Mouse (Mus musculus) kidney, embryonic 14.5 days (tissue): ENCODE results near the gene Mfrp. TPM values are rescaled to one million over a fixed set of nuclear protein-coding genes. Genes with fewer than 3 reads are reported as not detected.

Source experiments
- ATAC-seq: fragments of 200-750 bp; cut with Nextera tagmentation; 2 replicates; pipeline ENCODE4 v1.8.0; 2017; ENCODE audit warnings: moderate number of reproducible peaks, mild to moderate bottlenecking, moderate TSS enrichment, moderate library complexity; ENCODE audit not compliant: low FRiP score, low TSS enrichment
- H3K27ac ChIP-seq: fragments of 300-500 bp; sonication (generic); 2 replicates; pipeline ENCODE4 v1.5.1; 2014; ENCODE audit warnings: low read depth, mild to moderate bottlenecking, low read length, moderate library complexity, mixed read lengths
- H3K27me3 ChIP-seq: fragments of 300-500 bp; sonication (generic); 2 replicates; pipeline ENCODE4 v1.6.1; 2014; ENCODE audit warnings: mild to moderate bottlenecking, low read length; ENCODE audit not compliant: control insufficient read depth, insufficient read depth
- H3K36me3 ChIP-seq: fragments of 300-500 bp; sonication (generic); 2 replicates; pipeline ENCODE4 v1.6.1; 2014; ENCODE audit warnings: low read length, mixed read lengths; ENCODE audit not compliant: control insufficient read depth, insufficient read depth
- H3K4me1 ChIP-seq: fragments of 300-500 bp; sonication (generic); 2 replicates; pipeline ENCODE4 v1.6.1; 2014; ENCODE audit warnings: low read length, mixed read lengths; ENCODE audit not compliant: control insufficient read depth, insufficient read depth
- H3K4me2 ChIP-seq: fragments of 300-500 bp; sonication (generic); replicated peaks from 2 replicates; pipeline ENCODE4 v1.6.1; 2014; ENCODE audit warnings: low read depth, mild to moderate bottlenecking, low read length
- H3K4me3 ChIP-seq: fragments of 300-500 bp; sonication (generic); 2 replicates; pipeline ENCODE4 v1.5.1; 2014; ENCODE audit warnings: mild to moderate bottlenecking, low read length
- H3K9ac ChIP-seq: fragments of 300-500 bp; sonication (generic); 2 replicates; pipeline ENCODE4 v1.6.1; 2014; ENCODE audit warnings: low read depth, mild to moderate bottlenecking, low read length, moderate library complexity
- H3K9me3 ChIP-seq: fragments of 300-500 bp; sonication (generic); 2 replicates; pipeline ENCODE4 v1.6.1; 2016; ENCODE audit warnings: low read length; ENCODE audit not compliant: control insufficient read depth
- WGBS: fragments of 180-500 bp; shearing (Covaris S2); extraction: QIAGEN DNeasy Blood & Tissue Kit; methylation state at CpG from one replicate; pipeline ENCODE4 v1.1.7; 2014; 5-methylcytosine and 5-hydroxymethylcytosine counted together
- polyA plus RNA-seq: library from polyadenylated mRNA; unstranded; fragments of >200 nt; fragmentation: Nextera tagmentation; extraction: Ambion mirVana; gene quantifications from 2 replicates; pipeline ENCODE4 v1.2.1, GENCODE M21; 2014

Mfrp gene
- polyA plus RNA-seq, 1 experiment from 2014 or later = 0.14 TPM

DNA sequence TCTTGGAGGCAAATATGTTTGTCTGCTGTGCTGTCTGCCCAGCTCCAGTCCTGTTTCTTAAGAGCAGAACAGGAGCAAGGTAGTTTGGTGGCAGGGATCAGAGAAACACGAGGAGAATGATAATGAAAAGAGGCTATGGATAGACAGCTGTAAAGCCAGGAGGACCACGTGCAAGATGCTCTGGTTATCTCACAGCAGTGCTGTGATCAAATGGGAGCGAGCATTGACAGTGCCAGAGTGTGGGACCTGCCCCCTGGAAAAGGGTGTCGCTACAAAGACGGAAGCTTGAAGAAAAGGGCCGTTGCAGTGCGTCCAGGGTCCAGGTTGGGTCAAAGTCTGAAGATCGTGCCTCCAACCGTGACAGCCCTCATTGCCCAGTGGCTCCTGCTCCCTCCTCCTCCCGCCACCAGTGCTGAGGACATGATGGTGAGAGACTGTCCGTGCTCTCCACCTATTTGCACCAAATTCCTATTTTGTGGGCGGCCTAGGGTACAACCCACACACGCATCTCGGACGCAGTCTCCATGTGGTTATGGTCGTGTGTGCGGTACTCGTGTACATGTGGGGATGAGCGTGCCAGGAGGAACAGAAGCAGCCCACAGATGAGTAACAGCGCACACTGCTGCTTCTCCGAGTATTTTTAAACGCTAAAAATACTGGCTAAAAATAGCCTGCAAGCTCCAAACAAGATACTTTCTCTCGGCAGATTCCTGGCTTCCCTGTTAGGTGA, 18.0 kb upstream of the Mfrp start:
- Histone ChIP-seq H3K36me3 (no peaks in the 10 kb centered on the region), H3K27ac (no peak overlapping the region), H3K9me3 (no peaks in the 10 kb centered on the region), H3K9ac (no peak overlapping the region), H3K4me3 (peak overlapping the region; percentile 65), H3K27me3 (0 out of 2 replicates have a peak, but pooled peaks cover 6% of the 10 kb centered on the region), H3K4me2 (peak overlapping the region; percentile 99), H3K4me1 (peaks cover 48% of the 10 kb centered on the region)
- ATAC-seq = no peak
- WGBS = 8% methylated on average over 23 of the region's 23 CpGs

DNA sequence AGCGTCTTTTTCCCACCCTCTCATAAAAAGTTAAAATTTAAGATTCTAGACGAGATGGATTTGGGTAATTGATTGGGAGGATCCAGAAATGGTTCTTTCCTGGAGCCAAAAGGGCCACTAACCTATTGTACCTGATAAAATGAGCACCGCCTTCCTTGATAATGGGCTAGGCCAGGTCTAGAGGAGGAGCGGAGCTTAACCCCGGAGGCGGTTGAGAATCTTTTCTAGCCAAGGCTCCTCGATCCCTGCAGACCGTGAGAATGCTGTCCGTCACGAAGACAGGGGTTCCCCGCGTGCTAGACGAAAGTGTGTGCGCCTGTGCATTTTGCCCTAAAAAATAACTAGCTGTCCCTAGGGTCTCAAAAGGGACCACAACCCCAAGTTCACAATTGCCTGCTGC, 17.3 kb upstream of the Mfrp start:
- ATAC-seq = no peak
- peaks cover 44% of the 10 kb centered on the region for H3K4me1 ChIP-seq
- peak overlapping the region; percentile 99 for H3K4me2 ChIP-seq
- no peaks in the 10 kb centered on the region for H3K36me3 ChIP-seq
- H3K9me3 ChIP-seq = no peaks in the 10 kb centered on the region
- H3K9ac ChIP-seq = peak overlapping the region; percentile 72
- WGBS = 2% methylated on average over 14 of the region's 14 CpGs
- no peak overlapping the region for H3K27ac ChIP-seq
- H3K27me3 ChIP-seq = 0 out of 2 replicates have a peak, but pooled peaks cover 6% of the 10 kb centered on the region
- peak overlapping the region; percentile 65 for H3K4me3 ChIP-seq

DNA sequence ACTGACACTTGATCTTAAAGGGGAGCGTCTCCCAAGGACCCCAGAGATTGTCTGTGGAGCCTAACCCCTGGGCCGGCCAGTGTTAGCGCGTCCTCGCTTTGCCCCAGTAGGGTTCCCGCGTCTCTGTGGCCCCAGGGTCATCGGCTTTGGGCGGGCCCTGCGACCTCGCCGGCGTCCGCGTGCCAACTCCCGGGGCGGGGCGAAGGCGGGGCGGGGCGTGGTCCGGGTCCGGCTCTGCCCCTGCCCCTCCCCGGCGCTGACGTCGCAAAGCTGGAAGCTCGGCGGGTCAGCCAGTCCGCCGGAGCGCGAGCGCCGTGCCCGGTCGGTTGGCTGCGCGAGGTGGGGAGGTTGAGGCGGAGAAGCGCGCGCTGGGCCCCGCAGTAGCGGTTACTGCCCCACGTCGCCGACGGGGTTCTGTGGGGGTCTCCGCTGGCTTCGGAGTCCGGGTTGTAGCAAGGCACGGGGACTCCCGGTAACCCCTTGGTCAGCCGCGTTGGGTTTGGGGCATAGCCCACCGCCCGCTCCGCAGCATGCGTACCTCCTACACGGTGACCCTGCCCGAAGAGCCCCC, 16.8 kb upstream of the Mfrp start:
- peak overlapping the region; percentile 72 for H3K9ac ChIP-seq
- no peaks in the 10 kb centered on the region for H3K36me3 ChIP-seq
- no peak overlapping the region for H3K27ac ChIP-seq
- H3K4me2 ChIP-seq = peak overlapping the region; percentile 99
- peaks cover 43% of the 10 kb centered on the region for H3K4me1 ChIP-seq
- under 1% methylated on average over 55 of the region's 62 CpGs for WGBS
- ATAC-seq = peak; percentile 68
- 0 out of 2 replicates have a peak, but pooled peaks cover 6% of the 10 kb centered on the region for H3K27me3 ChIP-seq
- peak overlapping the region; percentile 65 for H3K4me3 ChIP-seq
- H3K9me3 ChIP-seq = no peaks in the 10 kb centered on the region

GRCm38 (mm10) chr9:44085276-44085675, 16.3 kb upstream of the Mfrp start:
- WGBS = 4% methylated on average over 10 of the region's 10 CpGs
- Histone ChIP-seq H3K36me3 (no peaks in the 10 kb centered on the region), H3K4me2 (peak overlapping the region; percentile 99), H3K4me3 (peak overlapping the region; percentile 65), H3K4me1 (peaks cover 46% of the 10 kb centered on the region), H3K27ac (no peak overlapping the region), H3K27me3 (0 out of 2 replicates have a peak, but pooled peaks cover 6% of the 10 kb centered on the region), H3K9me3 (no peaks in the 10 kb centered on the region), H3K9ac (peak overlapping the region; percentile 72)
- ATAC-seq = no peak

DNA sequence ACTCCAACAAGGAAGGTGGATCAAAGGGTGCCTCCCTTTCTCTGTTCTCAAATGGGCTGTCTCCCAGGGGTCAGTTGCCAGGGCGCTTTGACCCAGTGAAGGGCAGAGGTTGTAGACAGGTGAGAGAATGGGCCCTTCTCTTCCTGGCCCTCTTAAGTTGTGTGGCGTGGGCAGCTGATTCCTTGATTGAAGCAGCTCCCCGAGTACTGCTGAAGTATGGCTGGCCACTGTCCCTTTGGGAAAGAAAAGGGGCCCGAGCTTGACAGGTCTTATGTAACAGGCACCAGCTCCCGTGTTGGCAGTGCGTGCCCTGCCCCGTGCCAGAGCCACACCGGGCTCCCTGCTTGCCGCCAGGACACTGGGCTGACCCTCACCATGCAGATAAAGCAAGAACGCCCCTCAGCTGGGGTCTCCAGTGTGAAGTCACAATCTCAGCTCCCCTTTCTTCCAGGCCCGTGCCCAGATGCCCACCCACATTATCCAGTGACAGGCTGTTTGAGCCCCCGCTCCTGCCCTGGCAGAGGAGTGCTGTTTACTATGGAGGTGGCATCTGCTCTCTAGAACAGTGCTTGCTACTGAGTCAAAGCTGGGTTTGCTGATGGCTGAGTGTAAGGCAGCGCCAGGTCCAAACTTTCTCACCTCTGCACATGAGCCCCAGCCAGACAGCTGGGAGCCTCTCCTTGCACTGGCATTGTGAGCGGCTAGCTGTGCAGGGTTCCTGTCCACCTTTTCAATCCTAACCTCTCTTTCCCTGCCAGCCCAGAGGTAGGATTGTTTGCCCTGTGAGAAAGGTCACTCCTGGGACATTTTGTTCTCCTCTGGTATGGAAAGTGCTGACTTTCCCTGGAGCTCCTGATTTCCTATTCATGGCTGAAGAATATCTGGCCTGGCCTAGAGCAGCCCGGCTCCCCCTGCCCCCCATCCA, 15.5 kb upstream of the Mfrp start:
- no peak for ATAC-seq
- Histone ChIP-seq H3K27ac (no peak overlapping the region), H3K9me3 (no peaks in the 10 kb centered on the region), H3K4me2 (peak overlapping the region; percentile 99), H3K4me1 (peaks cover 46% of the 10 kb centered on the region), H3K4me3 (peak overlapping the region; percentile 65), H3K27me3 (0 out of 2 replicates have a peak, but pooled peaks cover 6% of the 10 kb centered on the region), H3K9ac (no peak overlapping the region), H3K36me3 (no peaks in the 10 kb centered on the region; the same call in 1 of the 2 replicates)
- WGBS = 71% methylated on average over 15 of the region's 15 CpGs

- Histone ChIP-seq H3K4me3 (no peak overlapping the region), H3K36me3 (peaks cover 5% of the 10 kb centered on the region; the same call in 1 of the 2 replicates), H3K9ac (no peak overlapping the region), H3K4me1 (peaks cover 46% of the 10 kb centered on the region), H3K27me3 (0 out of 2 replicates have a peak, but pooled peaks cover 6% of the 10 kb centered on the region), H3K4me2 (no peak overlapping the region), H3K9me3 (no peaks in the 10 kb centered on the region), H3K27ac (no peak overlapping the region)
- no peak for ATAC-seq
- 47% methylated on average over 10 of the region's 10 CpGs for WGBS
Measured at GRCm38 (mm10) chr9:44086960-44087359, 14.6 kb upstream of the Mfrp start.

DNA sequence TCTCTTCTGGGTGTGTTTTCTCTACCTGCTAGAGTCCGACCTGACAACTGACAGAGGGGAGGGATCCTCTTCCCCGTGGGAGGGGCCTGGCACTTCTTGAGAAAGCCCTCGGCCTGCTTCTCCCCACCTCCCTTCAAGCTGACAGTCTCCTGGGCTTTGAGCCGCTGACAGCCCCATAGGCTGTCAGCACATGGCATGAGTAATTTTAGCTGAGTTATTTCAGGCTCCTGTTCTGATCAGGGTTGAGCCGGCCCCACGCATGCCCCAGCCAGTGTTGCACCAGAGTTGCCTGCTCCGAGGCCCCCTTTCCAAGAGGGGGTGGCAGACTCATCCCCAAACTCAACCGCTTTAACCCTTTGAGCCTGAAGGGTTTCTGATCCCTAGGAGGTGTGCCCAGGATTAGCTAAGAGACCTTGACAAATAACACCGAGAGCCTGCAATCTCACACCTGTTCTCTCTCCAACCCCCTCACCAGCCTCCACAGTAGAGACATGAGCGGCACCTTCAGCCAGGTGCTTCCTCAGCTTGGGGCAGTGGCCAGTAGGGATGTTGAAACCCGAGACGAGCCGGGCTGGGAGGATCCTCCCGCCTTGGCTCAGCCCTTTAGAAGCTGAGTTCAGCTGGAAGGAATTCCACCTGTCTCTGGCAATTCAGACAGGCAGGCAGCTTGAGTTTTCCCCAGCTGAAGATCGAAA, 13.6 kb upstream of the Mfrp start:
- Histone ChIP-seq H3K27me3 (0 out of 2 replicates have a peak, but pooled peaks cover 6% of the 10 kb centered on the region), H3K9me3 (no peaks in the 10 kb centered on the region), H3K4me1 (peaks cover 46% of the 10 kb centered on the region), H3K36me3 (peaks cover 14% of the 10 kb centered on the region; the same call in 1 of the 2 replicates), H3K27ac (0 out of 2 replicates have a peak overlapping the region, but pooled peaks have one; percentile 6), H3K4me3 (no peak overlapping the region), H3K4me2 (no peak overlapping the region), H3K9ac (no peak overlapping the region)
- no peak for ATAC-seq
- 6% methylated on average over 15 of the region's 15 CpGs for WGBS

- H3K9ac ChIP-seq = no peak overlapping the region
- 59% methylated on average over 12 of the region's 12 CpGs for WGBS
- no peak overlapping the region for H3K4me3 ChIP-seq
- no peak overlapping the region for H3K27ac ChIP-seq
- H3K4me1 ChIP-seq = peaks cover 39% of the 10 kb centered on the region
- ATAC-seq = no peak
- no peaks in the 10 kb centered on the region for H3K9me3 ChIP-seq
- no peak overlapping the region for H3K4me2 ChIP-seq
- 0 out of 2 replicates have a peak, but pooled peaks cover 6% of the 10 kb centered on the region for H3K27me3 ChIP-seq
- peaks cover 21% of the 10 kb centered on the region; the same call in 1 of the 2 replicates for H3K36me3 ChIP-seq
Measured at GRCm38 (mm10) chr9:44088877-44089608, 12.5 kb upstream of the Mfrp start.
